Mouse (Mus musculus): ENCODE data around the gene Gm8926.
"Not testable (repeated sequence)": the region's sequence is repeated elsewhere in the genome, so short reads cannot be mapped to it uniquely, and the experiment has no call there.

Gene Gm8926

DNA sequence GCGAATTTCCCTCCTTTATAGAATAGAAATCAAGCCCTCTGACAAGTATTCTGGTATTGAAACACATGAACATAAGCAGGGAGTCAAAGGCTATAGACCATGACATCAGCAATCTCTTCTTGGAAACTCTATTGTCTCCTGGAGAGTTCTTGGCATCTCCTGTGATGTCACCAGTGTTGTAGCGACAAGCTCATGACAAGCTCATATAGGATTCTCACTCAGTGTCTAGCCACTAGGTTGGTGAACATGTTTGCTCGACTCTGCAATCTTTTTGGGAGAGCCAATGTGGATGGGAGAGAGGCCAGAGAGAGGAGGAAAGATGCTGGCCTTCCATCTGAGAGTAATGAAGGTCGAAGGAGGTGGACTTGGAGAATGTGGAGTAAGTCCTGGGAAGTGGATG lies at the start of gene Gm8926:
TSS of gene Gm8926 (plus strand) at position 301 of the 400 bp plus-strand sequence.
- DNase-seq: not testable (repeated sequence)
